Mouse (Mus musculus): ENCODE data around the gene Hspb11. TPM values are rescaled to one million over a fixed set of nuclear protein-coding genes. Genes with fewer than 3 reads are reported as not detected.

Gene Hspb11
- polyA plus RNA-seq (2014; fragmentation: Illumina TruSeq; extraction: RNeasy Lipid Tissue Mini Kit (QIAGEN cat#74804); ENCODE audit: low read depth, low replicate concordance), result 25.2 TPM

DNA sequence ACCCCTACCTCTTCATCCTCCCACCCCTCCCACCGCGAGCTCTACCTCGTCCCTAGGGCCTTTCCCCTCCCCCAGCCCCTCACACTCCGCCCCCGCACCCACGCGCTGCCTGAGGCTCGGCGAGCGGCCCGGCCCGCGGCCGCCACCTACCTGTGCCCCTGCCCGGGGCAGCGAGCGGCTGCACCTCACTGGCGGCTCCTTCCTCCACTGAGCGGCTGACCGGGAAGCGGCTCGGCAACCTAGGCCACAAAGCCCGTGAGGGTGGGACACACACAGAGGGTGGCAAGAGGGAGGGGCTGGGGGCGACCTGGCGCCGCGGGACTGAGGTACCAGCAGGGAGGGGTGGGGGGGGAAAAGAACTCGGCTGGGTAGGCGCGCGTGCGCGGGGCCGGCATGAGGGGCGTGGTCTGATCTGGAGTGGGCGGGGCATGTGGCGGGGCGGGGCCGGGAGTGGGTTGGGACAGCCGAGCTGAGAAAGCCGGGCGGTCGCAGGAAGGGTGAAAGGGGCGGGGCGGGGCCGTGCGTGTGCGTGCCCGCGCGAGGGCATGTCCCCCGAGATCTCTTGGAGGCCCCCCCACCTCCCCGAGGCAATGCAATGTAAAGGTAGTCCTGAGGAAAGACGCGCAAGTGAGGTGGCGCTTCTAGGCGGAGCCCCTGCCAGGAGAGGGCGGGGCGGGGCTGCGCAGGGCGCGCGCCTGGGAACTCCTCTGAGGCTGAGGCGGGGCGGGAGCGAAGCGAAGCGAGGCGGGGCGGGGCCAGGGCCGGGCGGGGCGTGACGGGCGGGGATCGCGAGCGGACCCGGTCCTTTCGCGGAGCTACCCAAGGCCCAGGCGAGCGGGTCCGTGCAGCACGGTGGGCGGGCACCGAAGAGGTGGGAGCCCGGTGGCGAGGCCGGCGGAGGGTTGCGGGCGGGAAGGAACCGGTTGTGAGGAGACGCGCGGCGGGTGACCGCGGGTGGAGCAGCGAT lies at the start of gene Hspb11, which contains the start of gene Lrrc42:
Gene Hspb11 (plus strand): TSS at position 469 of the 967 bp plus-strand sequence.
Gene Lrrc42 (minus strand): TSS at position 408 of the 967 bp plus-strand sequence.

DNA sequence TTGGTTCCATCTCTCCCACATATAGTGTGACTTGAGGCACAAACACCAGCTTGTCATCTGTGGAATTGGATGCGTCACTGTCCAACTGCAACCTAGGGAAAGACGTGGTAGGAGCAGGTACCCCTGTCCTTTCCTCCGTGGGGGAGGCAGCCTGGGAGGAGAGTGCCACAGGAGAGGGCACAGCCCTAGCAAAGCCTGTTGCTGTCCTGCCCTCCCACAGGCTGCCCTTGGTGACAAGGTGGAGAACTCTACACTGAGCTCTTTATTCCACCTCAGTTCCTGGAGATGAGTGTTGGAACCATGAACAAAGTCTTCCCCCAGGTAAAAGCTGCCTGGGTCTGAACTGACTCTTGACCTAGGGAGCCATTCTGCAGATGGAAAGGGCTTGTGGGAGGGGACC lies 44.5 kb upstream of the Hspb11 start, which contains the start of gene Ldlrad1:
Gene Ldlrad1 (plus strand): TSS at position 301 of the 400 bp plus-strand sequence.

DNA sequence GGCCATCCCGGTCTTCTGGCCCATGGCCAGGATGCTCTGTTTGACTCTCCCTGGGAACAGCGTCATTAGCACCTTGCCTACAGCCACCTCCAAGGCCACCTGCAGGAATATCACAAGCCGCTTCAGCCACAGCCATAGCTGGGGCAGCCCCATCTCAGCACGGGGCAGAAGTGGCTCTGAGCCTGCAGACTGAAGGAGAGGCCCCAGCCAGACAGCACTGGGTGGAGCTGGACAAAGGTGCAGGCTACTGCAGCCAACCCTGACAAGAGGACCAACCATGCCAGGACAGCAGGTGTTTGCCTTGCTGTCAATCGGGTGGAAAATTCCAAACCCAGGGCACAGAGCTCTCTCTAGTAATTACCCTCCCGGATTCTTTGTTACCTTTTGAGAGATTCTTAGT lies 53.6 kb downstream of the Hspb11 start, which contains the start of gene Dio1:
Gene Dio1 (minus strand): TSS at position 204 of the 400 bp plus-strand sequence.

DNA sequence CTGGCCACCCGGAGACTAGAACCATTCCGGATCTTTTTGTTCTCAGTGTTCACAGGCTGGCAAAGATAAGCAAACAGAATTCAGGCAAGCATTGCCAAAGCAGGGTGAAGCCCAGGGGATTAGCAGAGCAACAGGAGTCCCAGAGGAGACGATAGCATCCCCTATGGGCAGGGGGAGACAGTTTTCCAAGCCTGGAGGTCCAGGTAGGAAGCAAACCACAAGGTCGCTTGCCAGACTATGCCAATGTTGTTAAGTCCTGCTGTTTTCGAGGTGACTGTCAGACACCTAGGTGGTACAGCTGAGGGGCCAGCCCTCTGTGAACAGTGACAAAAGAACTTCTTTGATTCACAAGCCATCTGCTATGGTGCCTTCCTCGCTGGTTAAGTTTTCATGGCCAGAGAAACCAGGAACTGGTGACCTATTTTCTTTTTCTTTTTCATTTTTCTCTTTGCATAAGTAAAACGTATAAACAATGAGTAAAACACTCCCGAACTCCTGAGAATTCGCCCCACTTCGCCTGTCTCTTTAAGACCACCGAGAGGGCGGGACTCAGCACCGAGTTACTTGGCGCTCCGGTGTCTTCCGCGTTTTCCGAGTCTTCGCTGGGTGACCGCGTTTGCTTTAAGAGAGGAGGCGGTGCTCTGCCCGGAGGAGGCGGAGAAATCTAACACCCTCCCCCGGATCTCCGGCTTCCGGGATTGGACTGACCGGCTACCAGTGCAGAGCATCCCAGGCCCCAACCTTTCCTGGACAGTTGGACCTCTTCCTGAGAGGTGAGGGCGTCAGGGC lies 60.5 kb downstream of the Hspb11 start, which contains the start of gene Yipf1:
Gene Yipf1 (plus strand): TSS at position 674 of the 789 bp plus-strand sequence.

Other genes starting within 250 kb of the Hspb11 start
- gene Mrpl37, start 186.7 kb upstream of the Hspb11 start, polyA plus RNA-seq (2014; fragmentation: Illumina TruSeq; extraction: RNeasy Lipid Tissue Mini Kit (QIAGEN cat#74804); ENCODE audit: low read depth, low replicate concordance), result 232 TPM
- 25.1 TPM for gene Cyb5rl, start 186.6 kb upstream of the Hspb11 start, polyA plus RNA-seq (2014; fragmentation: Illumina TruSeq; extraction: RNeasy Lipid Tissue Mini Kit (QIAGEN cat#74804); ENCODE audit: low read depth, low replicate concordance)
- gene Cdcp2, start 156.7 kb upstream of the Hspb11 start, polyA plus RNA-seq (2014; fragmentation: Illumina TruSeq; extraction: RNeasy Lipid Tissue Mini Kit (QIAGEN cat#74804); ENCODE audit: low read depth, low replicate concordance), result not detected
- 335 TPM for gene Tmem59, start 75.2 kb upstream of the Hspb11 start, polyA plus RNA-seq (2014; fragmentation: Illumina TruSeq; extraction: RNeasy Lipid Tissue Mini Kit (QIAGEN cat#74804); ENCODE audit: low read depth, low replicate concordance)
- gene Tceanc2, start 74.5 kb upstream of the Hspb11 start, polyA plus RNA-seq (2014; fragmentation: Illumina TruSeq; extraction: RNeasy Lipid Tissue Mini Kit (QIAGEN cat#74804); ENCODE audit: low read depth, low replicate concordance), result 17.7 TPM
- gene Ldlrad1, start 44.4 kb upstream of the Hspb11 start, polyA plus RNA-seq (2014; fragmentation: Illumina TruSeq; extraction: RNeasy Lipid Tissue Mini Kit (QIAGEN cat#74804); ENCODE audit: low read depth, low replicate concordance), result not detected
- 15.2 TPM for gene Lrrc42, start 61 bp upstream of the Hspb11 start, polyA plus RNA-seq (2014; fragmentation: Illumina TruSeq; extraction: RNeasy Lipid Tissue Mini Kit (QIAGEN cat#74804); ENCODE audit: low read depth, low replicate concordance)
- gene Dio1, start 53.6 kb downstream of the Hspb11 start, polyA plus RNA-seq (2014; fragmentation: Illumina TruSeq; extraction: RNeasy Lipid Tissue Mini Kit (QIAGEN cat#74804); ENCODE audit: low read depth, low replicate concordance), result 1.4 TPM
- 48.3 TPM for gene Yipf1, start 60.8 kb downstream of the Hspb11 start, polyA plus RNA-seq (2014; fragmentation: Illumina TruSeq; extraction: RNeasy Lipid Tissue Mini Kit (QIAGEN cat#74804); ENCODE audit: low read depth, low replicate concordance)
- gene Ndc1, start 114.2 kb downstream of the Hspb11 start, polyA plus RNA-seq (2014; fragmentation: Illumina TruSeq; extraction: RNeasy Lipid Tissue Mini Kit (QIAGEN cat#74804); ENCODE audit: low read depth, low replicate concordance), result 10.7 TPM
- gene Glis1, start 181.0 kb downstream of the Hspb11 start, polyA plus RNA-seq (2014; fragmentation: Illumina TruSeq; extraction: RNeasy Lipid Tissue Mini Kit (QIAGEN cat#74804); ENCODE audit: low read depth, low replicate concordance), result 0.83 TPM